Mouse (Mus musculus) G1E (cell line): ENCODE measurements around the gene Nckap5.

Source experiments
- CTCF ChIP-seq: IDR thresholded peaks from 2 replicates; pipeline ENCODE4 v1.5.1; 2012; ENCODE audit warnings: low read depth, low read length, inconsistent platforms, mixed read lengths
- GATA1 ChIP-seq: IDR thresholded peaks from 2 replicates; pipeline ENCODE4 v1.6.1; 2012; ENCODE audit warnings: borderline replicate concordance, low read length, inconsistent platforms, mixed read lengths
- TAL1 ChIP-seq: conservative IDR thresholded peaks from 2 replicates; pipeline ENCODE4 v1.6.1; 2012; ENCODE audit warnings: low read depth, low read length, inconsistent platforms, mixed read lengths

GRCm38 (mm10) chr1:126316866-126317265 lies 513.7 kb downstream of the Nckap5 start:
- no peak for TF ChIP-seq CTCF
- no peak for TF ChIP-seq GATA1
- TF ChIP-seq TAL1 = no peak
